8 mouse cellular contexts compared by ENCODE assay signal in genomic region chr15:85582356-85582910, GRCm38 (mm10). TPM values are rescaled to one million over a fixed set of nuclear protein-coding genes. Genes with fewer than 3 reads are reported as not detected.
A peak's percentile ranks its signal among the peaks of the same experiment; 100 is the strongest.
DNase-seq lines count a peak whose midpoint lies in the region; ATAC-seq lines count a peak whose summit lies in the region.

TSS of gene Wnt7b (minus strand) at chr15:85582473.

- peak within 1 kb of the TSS; percentile 80 for H3K4me3 ChIP-seq in forebrain, embryonic 10.5 days
- peak within 1 kb of the TSS; percentile 69 for H3K4me3 ChIP-seq in neural tube, embryonic 11.5 days (ENCODE audit: low read depth, low read length)

- H3K9ac ChIP-seq in neural tube, embryonic 11.5 days (ENCODE audit: low read length) = peak within 1 kb of the TSS; percentile 84

- no peak for DNase-seq in left cerebral cortex, adult 18-20 months (ENCODE audit: low spot score in 2 of 2)
- DNase-seq in left cerebral cortex, adult 9 months (ENCODE audit: low spot score in 2 of 2) = no peak
- peak; percentile 56 for DNase-seq in forebrain, embryonic 10.5 days (ENCODE audit: extremely low spot score, low spot score)
- no peak for DNase-seq in layer of hippocampus, postnatal 36 days
- DNase-seq in neural tube, embryonic 11.5 days (ENCODE audit: low spot score) = no peak
- DNase-seq in MN1 (ENCODE audit: low spot score) = no peak
- DNase-seq in yolk sac, embryonic 10.5 days (ENCODE audit: low spot score) = no peak

- H3K36me3 ChIP-seq in forebrain, embryonic 10.5 days (replicated peaks) = 0 out of 2 replicates have a peak, but pooled peaks cover 2% of the 10 kb centered on the region
- no peaks in the 10 kb centered on the region for H3K36me3 ChIP-seq in neural tube, embryonic 11.5 days (ENCODE audit: control insufficient read depth, insufficient read depth, low read length)

- peak within 1 kb of the TSS; percentile 96 for H3K27ac ChIP-seq in forebrain, embryonic 10.5 days
- H3K27ac ChIP-seq in neural tube, embryonic 11.5 days (ENCODE audit: low read depth, low read length) = peak within 1 kb of the TSS; percentile 67

- ATAC-seq in neural tube, embryonic 11.5 days (ENCODE audit: insufficient read depth, low FRiP score, low TSS enrichment) = no peak
- no peak for ATAC-seq in granulocyte monocyte progenitor cell, adult 5-6 weeks (replicated peaks; ENCODE audit: poor library complexity, severe bottlenecking)

- H3K27me3 ChIP-seq in forebrain, embryonic 10.5 days (ENCODE audit: poor library complexity, severe bottlenecking) = peaks cover 76% of the 10 kb centered on the region
- peaks cover 55% of the 10 kb centered on the region for H3K27me3 ChIP-seq in neural tube, embryonic 11.5 days (ENCODE audit: control insufficient read depth, insufficient read depth, low read length)

- H3K9me3 ChIP-seq in forebrain, embryonic 10.5 days = no peaks in the 10 kb centered on the region
- no peaks in the 10 kb centered on the region for H3K9me3 ChIP-seq in neural tube, embryonic 11.5 days (ENCODE audit: control insufficient read depth, low read length)

- peaks cover 63% of the 10 kb centered on the region for H3K4me1 ChIP-seq in forebrain, embryonic 10.5 days
- peaks cover 17% of the 10 kb centered on the region for H3K4me1 ChIP-seq in neural tube, embryonic 11.5 days (ENCODE audit: control insufficient read depth, insufficient read depth, low read length)

- 3% methylated on average over 19 of the region's 19 CpGs for WGBS in forebrain, embryonic 10.5 days
- WGBS in neural tube, embryonic 11.5 days = 2% methylated on average over 19 of the region's 19 CpGs

- peak within 1 kb of the TSS; percentile 91 for H3K4me2 ChIP-seq in neural tube, embryonic 11.5 days (ENCODE audit: low read depth)

RNA-seq across cellular contexts. Expression of gene Wnt7b, which starts in this region (rescaled TPM):
- 10 to 100 TPM; 32.9 to 37.5 TPM for total RNA-seq in left cerebral cortex, adult 18-20 months (2021)
- polyA plus RNA-seq in forebrain, embryonic 10.5 days (2016; fragmentation: Nextera tagmentation; extraction: Ambion mirVana) = 126 and 134 TPM in 2 replicates
- 10 to 100 TPM; 44.7 to 48.8 TPM for total RNA-seq in layer of hippocampus, postnatal 36 days (2021)
- polyA plus RNA-seq in neural tube, embryonic 11.5 days (2014; fragmentation: Nextera tagmentation; extraction: Ambion mirVana) = 81.7 and 85.1 TPM in 2 replicates
- not detected in 2 replicates for total RNA-seq in granulocyte monocyte progenitor cell, adult 5-6 weeks (2014; fragmentation: Nextera tagmentation)
- total RNA-seq in granulocyte monocyte progenitor cell, adult 5-6 weeks (2017) = not detected in 2 replicates

Comparison
In these comparisons a context has a peak if more than half of its experiments do, and no peak if none do; other contexts are left out.
1. RNA of gene Wnt7b (total RNA-seq): 44.7 to 48.8 TPM in layer of hippocampus, postnatal 36 days and 32.9 to 37.5 TPM in left cerebral cortex, adult 18-20 months; not detected in granulocyte monocyte progenitor cell, adult 5-6 weeks; every median in the first group is over 10 times any median in the second.